Mouse (Mus musculus): ENCODE measurements around the gene Ankrd39. TPM values are rescaled to one million over a fixed set of nuclear protein-coding genes. Genes with fewer than 3 reads are reported as not detected.
"Not testable (repeated sequence)": the region's sequence is repeated elsewhere in the genome, so short reads cannot be mapped to it uniquely, and the experiment has no call there.

Ankrd39 gene
- total and polyA plus RNA-seq, 2 experiments from 2014 or later = 32.5 to 38.1 TPM

GRCm38 (mm10) chr1:36540132-36540531 lies 7.1 kb downstream of the Ankrd39 start:
- ATAC-seq = no peak
- no peak overlapping the region for H3K4me2 ChIP-seq (ENCODE audit: low read depth, low read length)
- no peak for TF ChIP-seq CTCF (IDR thresholded peaks at IDR 0.05; ENCODE audit: low read depth)

GRCm38 (mm10) chr1:36539186-36539585 lies 8.1 kb downstream of the Ankrd39 start, which contains the start of gene Gm42417:
TSS of gene Gm42417 (minus strand) at chr1:36539429.
- 49% methylated on average over 9 of the region's 9 CpGs for WGBS

More at GRCm38 (mm10) chr1:36540132-36540531, 7.1 kb downstream of the Ankrd39 start:
- no peaks in the 10 kb centered on the region for H3K4me1 ChIP-seq (ENCODE audit: insufficient read depth, low read length)
- peaks cover 24% of the 10 kb centered on the region; the same call in 1 of the 2 replicates for H3K36me3 ChIP-seq (ENCODE audit: insufficient read depth, low read length)
- no peaks in the 10 kb centered on the region for H3K27me3 ChIP-seq (ENCODE audit: insufficient read depth, low read length)
- H3K27ac ChIP-seq = no peak overlapping the region
- no peak for DNase-seq (ENCODE audit: low spot score)
- WGBS = 88% methylated on average over 11 of the region's 11 CpGs
- H3K9ac ChIP-seq (replicated peaks; ENCODE audit: low read length) = no peak overlapping the region
- H3K9me3 ChIP-seq (ENCODE audit: low read length) = no peaks in the 10 kb centered on the region
- H3K4me3 ChIP-seq (ENCODE audit: low read length) = no peak overlapping the region

GRCm38 (mm10) chr1:36538727-36539126 lies 8.5 kb downstream of the Ankrd39 start:
- Histone ChIP-seq H3K4me1 (ENCODE audit: insufficient read depth, low read length) (no peaks in the 10 kb centered on the region), H3K4me2 (ENCODE audit: low read depth, low read length) (no peak overlapping the region), H3K9me3 (ENCODE audit: low read length) (no peaks in the 10 kb centered on the region), H3K4me3 (ENCODE audit: low read length) (no peak overlapping the region), H3K36me3 (ENCODE audit: insufficient read depth, low read length) (peaks cover 24% of the 10 kb centered on the region; the same call in 1 of the 2 replicates), H3K9ac (replicated peaks; ENCODE audit: low read length) (no peak overlapping the region), H3K27me3 (ENCODE audit: insufficient read depth, low read length) (no peaks in the 10 kb centered on the region), H3K27ac (peak overlapping the region; percentile 32)
- 70% methylated on average over 4 of the region's 4 CpGs for WGBS
- no peak for TF ChIP-seq CTCF (IDR thresholded peaks at IDR 0.05; ENCODE audit: low read depth)
- DNase-seq (ENCODE audit: low spot score) (no peak), ATAC-seq (no peak)

More at GRCm38 (mm10) chr1:36539186-36539585, 8.1 kb downstream of the Ankrd39 start, which contains the start of gene Gm42417:
- ATAC-seq (peak; percentile 30; the same call in 1 of the 2 replicates), DNase-seq (ENCODE audit: low spot score) (no peak)
- no peak for TF ChIP-seq CTCF (IDR thresholded peaks at IDR 0.05; ENCODE audit: low read depth)
- Histone ChIP-seq H3K9ac (replicated peaks; ENCODE audit: low read length) (no peak within 1 kb of the TSS), H3K27me3 (ENCODE audit: insufficient read depth, low read length) (no peaks in the 10 kb centered on the region), H3K9me3 (ENCODE audit: low read length) (no peaks in the 10 kb centered on the region), H3K27ac (peak within 1 kb of the TSS; percentile 32), H3K4me2 (ENCODE audit: low read depth, low read length) (no peak within 1 kb of the TSS), H3K36me3 (ENCODE audit: insufficient read depth, low read length) (peaks cover 24% of the 10 kb centered on the region; the same call in 1 of the 2 replicates), H3K4me3 (ENCODE audit: low read length) (no peak within 1 kb of the TSS), H3K4me1 (ENCODE audit: insufficient read depth, low read length) (no peaks in the 10 kb centered on the region)

GRCm38 (mm10) chr1:36536783-36537182 lies 10.5 kb downstream of the Ankrd39 start, which contains the start of gene Ankrd23:
TSS of gene Ankrd23 (minus strand) at chr1:36536883.
- not testable (repeated sequence) for H3K4me2 ChIP-seq (ENCODE audit: low read depth, low read length)

GRCm38 (mm10) chr1:36536397-36536728 lies 10.9 kb downstream of the Ankrd39 start:
- peaks cover 20% of the 10 kb centered on the region; the same call in 1 of the 2 replicates for H3K36me3 ChIP-seq (ENCODE audit: insufficient read depth, low read length)
- no peak overlapping the region for H3K4me2 ChIP-seq (ENCODE audit: low read depth, low read length)
- no peaks in the 10 kb centered on the region for H3K4me1 ChIP-seq (ENCODE audit: insufficient read depth, low read length)
- no peak overlapping the region for H3K27ac ChIP-seq
- no peak overlapping the region for H3K4me3 ChIP-seq (ENCODE audit: low read length)
- TF ChIP-seq CTCF (IDR thresholded peaks at IDR 0.05; ENCODE audit: low read depth) = no peak
- H3K27me3 ChIP-seq (ENCODE audit: insufficient read depth, low read length) = no peaks in the 10 kb centered on the region
- no peak for DNase-seq (ENCODE audit: low spot score)
- H3K9me3 ChIP-seq (ENCODE audit: low read length) = no peaks in the 10 kb centered on the region
- no peak for ATAC-seq
- 68% methylated on average over 8 of the region's 8 CpGs for WGBS
- H3K9ac ChIP-seq (replicated peaks; ENCODE audit: low read length) = no peak overlapping the region

More at GRCm38 (mm10) chr1:36536783-36537182, 10.5 kb downstream of the Ankrd39 start, which contains the start of gene Ankrd23:
- not testable (repeated sequence) for H3K27me3 ChIP-seq (ENCODE audit: insufficient read depth, low read length); DNase-seq (ENCODE audit: low spot score); H3K4me3 ChIP-seq (ENCODE audit: low read length); ATAC-seq; H3K9ac ChIP-seq (replicated peaks; ENCODE audit: low read length); H3K9me3 ChIP-seq (ENCODE audit: low read length); H3K4me1 ChIP-seq (ENCODE audit: insufficient read depth, low read length)
- H3K27ac ChIP-seq = 0 out of 2 replicates have a peak within 1 kb of the TSS, but pooled peaks have one; percentile 54
- H3K36me3 ChIP-seq (ENCODE audit: insufficient read depth, low read length) = peaks cover 20% of the 10 kb centered on the region; the same call in 1 of the 2 replicates
- WGBS = 93% methylated on average over 9 of the region's 9 CpGs

- H3K4me3 ChIP-seq (ENCODE audit: low read length) = no peak overlapping the region
- H3K4me1 ChIP-seq (ENCODE audit: insufficient read depth, low read length) = no peaks in the 10 kb centered on the region
- no peaks in the 10 kb centered on the region for H3K9me3 ChIP-seq (ENCODE audit: low read length)
- ATAC-seq (no peak), DNase-seq (ENCODE audit: low spot score) (peak; percentile 42)
- no peak overlapping the region for H3K4me2 ChIP-seq (ENCODE audit: low read depth, low read length)
- H3K9ac ChIP-seq (replicated peaks; ENCODE audit: low read length) = no peak overlapping the region
- H3K27ac ChIP-seq = 0 out of 2 replicates have a peak overlapping the region, but pooled peaks have one; percentile 54
- no peaks in the 10 kb centered on the region for H3K27me3 ChIP-seq (ENCODE audit: insufficient read depth, low read length)
- TF ChIP-seq CTCF (IDR thresholded peaks at IDR 0.05; ENCODE audit: low read depth) = no peak
- peaks cover 20% of the 10 kb centered on the region; the same call in 1 of the 2 replicates for H3K36me3 ChIP-seq (ENCODE audit: insufficient read depth, low read length)
- WGBS = 76% methylated on average over 11 of the region's 11 CpGs
These were observed 11.5 kb downstream of the Ankrd39 start for GRCm38 (mm10) chr1:36535477-36536396.
